Mouse (Mus musculus): ENCODE data around the gene Atoh8.
A peak's percentile ranks its signal among the peaks of the same experiment; 100 is the strongest.

Gene Atoh8

GRCm38 (mm10) chr6:72253911-72254587, 18.7 kb upstream of the Atoh8 start:
- peak; percentile 96 for DNase-seq

GRCm38 (mm10) chr6:72253168-72253567, 17.8 kb upstream of the Atoh8 start:
- DNase-seq, result no peak

- DNase-seq, result no peak
These were observed 17.1 kb upstream of the Atoh8 start for GRCm38 (mm10) chr6:72252433-72252832.

- no peak for DNase-seq
These were observed 14.6 kb upstream of the Atoh8 start for GRCm38 (mm10) chr6:72249981-72250380.

- DNase-seq, result no peak
These were observed 13.0 kb upstream of the Atoh8 start for GRCm38 (mm10) chr6:72248150-72248914.

- DNase-seq, result no peak
These were observed 10.9 kb upstream of the Atoh8 start for GRCm38 (mm10) chr6:72246303-72246702.

- no peak for DNase-seq
These were observed 9.3 kb upstream of the Atoh8 start for GRCm38 (mm10) chr6:72244569-72245285.

- peak; percentile 47 for DNase-seq
These were observed 8.8 kb upstream of the Atoh8 start for GRCm38 (mm10) chr6:72244144-72244549.

- no peak for DNase-seq
These were observed 7.3 kb upstream of the Atoh8 start for GRCm38 (mm10) chr6:72242532-72243320.

GRCm38 (mm10) chr6:72241843-72242154, 6.4 kb upstream of the Atoh8 start:
- no peak for DNase-seq

GRCm38 (mm10) chr6:72241133-72241842, 5.9 kb upstream of the Atoh8 start:
- DNase-seq, result no peak

- DNase-seq, result no peak
These were observed 4.7 kb upstream of the Atoh8 start for GRCm38 (mm10) chr6:72240042-72240441.

GRCm38 (mm10) chr6:72237035-72237434, 1.7 kb upstream of the Atoh8 start:
- DNase-seq, result peak; percentile 80

- DNase-seq, result no peak
These were observed 530 bp upstream of the Atoh8 start for GRCm38 (mm10) chr6:72235807-72236407.

GRCm38 (mm10) chr6:72234372-72235097, 842 bp downstream of the Atoh8 start:
- DNase-seq, result no peak

GRCm38 (mm10) chr6:72233950-72234349, 1.4 kb downstream of the Atoh8 start:
- DNase-seq, result no peak

GRCm38 (mm10) chr6:72232870-72233269, 2.5 kb downstream of the Atoh8 start:
- no peak for DNase-seq

GRCm38 (mm10) chr6:72232411-72232810, 3.0 kb downstream of the Atoh8 start:
- DNase-seq, result no peak

GRCm38 (mm10) chr6:72230875-72231274, 4.5 kb downstream of the Atoh8 start:
- no peak for DNase-seq

GRCm38 (mm10) chr6:72227665-72228265, 7.6 kb downstream of the Atoh8 start:
- DNase-seq, result no peak

- no peak for DNase-seq
These were observed 8.4 kb downstream of the Atoh8 start for GRCm38 (mm10) chr6:72227011-72227410.
